Mouse (Mus musculus) MEL (cell line): ENCODE data around the gene Bcl10. TPM values are rescaled to one million over a fixed set of nuclear protein-coding genes. Genes with fewer than 3 reads are reported as not detected.

Source experiments
- DNase-seq: peaks from one replicate; pipeline ENCODE4 v3.0.0; 2011; ENCODE audit warnings: low read depth, low spot score
- H3K27ac ChIP-seq: 2 replicates; pipeline ENCODE4 v1.5.1; 2012; ENCODE audit warnings: low read depth, mild to moderate bottlenecking, control low read depth, low read length, moderate library complexity; ENCODE audit not compliant: control insufficient read depth
- H3K27me3 ChIP-seq, 2 experiments: fragments of 150-350 bp in 1 of 2; sonication (generic) in 1 of 2; 2 replicates each; pipeline ENCODE4 v1.6.1; 2012; ENCODE audit warnings: low read length in 2 of 2, mild to moderate bottlenecking in 2 of 2, improper control_type of control experiment in 1 of 2, moderate library complexity in 1 of 2; ENCODE audit not compliant: insufficient read depth in 2 of 2, control insufficient read depth in 1 of 2
- H3K36me3 ChIP-seq, 2 experiments: 2 replicates each; pipeline ENCODE4 v1.6.1; 2012 to 2014; ENCODE audit warnings: low read length in 2 of 2, improper control_type of control experiment in 1 of 2, inconsistent platforms in 1 of 2, mild to moderate bottlenecking in 1 of 2; ENCODE audit not compliant: insufficient read depth in 2 of 2, control insufficient read depth in 1 of 2
- H3K4me1 ChIP-seq, 2 experiments: fragments of 150-350 bp in 1 of 2; sonication (generic) in 1 of 2; 2 replicates each; pipeline ENCODE4 v1.6.1; 2012; ENCODE audit warnings: low read length in 2 of 2, improper control_type of control experiment in 1 of 2, mild to moderate bottlenecking in 1 of 2; ENCODE audit not compliant: insufficient read depth in 2 of 2, control insufficient read depth in 1 of 2
- H3K4me3 ChIP-seq, 2 experiments: fragments of 150-350 bp in 1 of 2; sonication (generic) in 1 of 2; 2 replicates each; pipeline ENCODE4 v1.5.1; 2012; ENCODE audit warnings: low read depth in 2 of 2, low read length in 2 of 2, mild to moderate bottlenecking in 2 of 2, moderate library complexity in 2 of 2, control low read depth in 1 of 2, improper control_type of control experiment in 1 of 2; ENCODE audit not compliant: control insufficient read depth in 1 of 2, insufficient read depth in 1 of 2
- H3K79me2 ChIP-seq: 2 replicates; pipeline ENCODE4 v1.6.1; 2012; ENCODE audit warnings: mild to moderate bottlenecking, low read length, moderate library complexity; ENCODE audit not compliant: control insufficient read depth, poor library complexity, insufficient read depth
- H3K9ac ChIP-seq: 2 replicates; pipeline ENCODE4 v1.6.1; 2012; ENCODE audit warnings: low read depth, mild to moderate bottlenecking, control low read depth, low read length, moderate library complexity; ENCODE audit not compliant: control insufficient read depth, poor library complexity, severe bottlenecking
- H3K9me3 ChIP-seq: fragments of 150-350 bp; sonication (generic); replicated peaks from 2 replicates; pipeline ENCODE4 v1.6.1; 2012; ENCODE audit warnings: mild to moderate bottlenecking, low read length, improper control_type of control experiment, moderate library complexity; ENCODE audit not compliant: insufficient read depth
- BHLHE40 ChIP-seq: IDR thresholded peaks from 2 replicates; pipeline ENCODE4 v1.6.1; 2012; ENCODE audit warnings: low read depth, mild to moderate bottlenecking, inconsistent platforms, low read length, improper control_type of control experiment, borderline replicate concordance
- E2F4 ChIP-seq: IDR thresholded peaks from 2 replicates; pipeline ENCODE4 v1.6.1; 2011; ENCODE audit warnings: low read depth, low read length, improper control_type of control experiment, borderline replicate concordance
- EP300 ChIP-seq, 2 experiments: IDR thresholded peaks; 2 replicates each; pipeline ENCODE4 v1.6.1; 2011; ENCODE audit warnings: improper control_type of control experiment in 2 of 2, low read length in 2 of 2, low read depth in 1 of 2, mild to moderate bottlenecking in 1 of 2
- ETS1 ChIP-seq: IDR thresholded peaks from 2 replicates; pipeline ENCODE4 v1.6.1; 2012; ENCODE audit warnings: low read depth, mild to moderate bottlenecking, inconsistent platforms, low read length, improper control_type of control experiment, moderate library complexity
- GATA1 ChIP-seq: IDR thresholded peaks from 2 replicates; pipeline ENCODE4 v1.6.1; 2011; ENCODE audit warnings: low read depth, low read length, improper control_type of control experiment
- HCFC1 ChIP-seq: IDR thresholded peaks from 2 replicates; pipeline ENCODE4 v1.6.1; 2012; ENCODE audit warnings: low read depth, mild to moderate bottlenecking, inconsistent platforms, low read length, improper control_type of control experiment, moderate library complexity
- JUND ChIP-seq: IDR thresholded peaks from 2 replicates; pipeline ENCODE4 v1.6.1; 2011; ENCODE audit warnings: low read depth, mild to moderate bottlenecking, improper control_type of control experiment, low read length
- KAT2A ChIP-seq: conservative IDR thresholded peaks from 2 replicates; pipeline ENCODE4 v1.6.1; 2012; ENCODE audit warnings: low read depth, low read length, improper control_type of control experiment, inconsistent platforms
- MAX ChIP-seq: IDR thresholded peaks from 2 replicates; pipeline ENCODE4 v1.6.1; 2011; ENCODE audit warnings: low read length, improper control_type of control experiment
- MAZ ChIP-seq: IDR thresholded peaks from 2 replicates; pipeline ENCODE4 v1.6.1; 2012; ENCODE audit warnings: low read depth, mild to moderate bottlenecking, inconsistent platforms, low read length, improper control_type of control experiment
- MEF2A ChIP-seq: IDR thresholded peaks from 2 replicates; pipeline ENCODE4 v1.6.1; 2014; ENCODE audit warnings: low read depth, mild to moderate bottlenecking, inconsistent platforms, low read length, improper control_type of control experiment; ENCODE audit not compliant: poor library complexity, insufficient replicate concordance, severe bottlenecking; ENCODE audit errors: extremely low read depth
- NELFE ChIP-seq: IDR thresholded peaks from 2 replicates; pipeline ENCODE4 v1.6.1; 2011; ENCODE audit warnings: low read depth, low read length, improper control_type of control experiment
- NRF1 ChIP-seq: IDR thresholded peaks from 2 replicates; pipeline ENCODE4 v1.6.1; 2014; ENCODE audit warnings: low read depth, mild to moderate bottlenecking, inconsistent platforms, low read length, improper control_type of control experiment, moderate library complexity; ENCODE audit not compliant: poor library complexity, insufficient read depth, severe bottlenecking
- POLR2A ChIP-seq, 2 experiments: IDR thresholded peaks; 2 replicates each; pipeline ENCODE4 v1.6.1; 2011 to 2012; ENCODE audit warnings: low read length in 2 of 2, mild to moderate bottlenecking in 2 of 2, control low read depth in 1 of 2, improper control_type of control experiment in 1 of 2, low read depth in 1 of 2, moderate library complexity in 1 of 2; ENCODE audit not compliant: control insufficient read depth in 1 of 2, insufficient read depth in 1 of 2, poor library complexity in 1 of 2
- POLR2AphosphoS2 ChIP-seq: IDR thresholded peaks from 2 replicates; pipeline ENCODE4 v1.6.1; 2011; ENCODE audit warnings: low read length, improper control_type of control experiment
- RAD21 ChIP-seq: IDR thresholded peaks from 2 replicates; pipeline ENCODE4 v1.6.1; 2011; ENCODE audit warnings: mild to moderate bottlenecking, low read depth, low read length, improper control_type of control experiment
- SIN3A ChIP-seq: IDR thresholded peaks from 2 replicates; pipeline ENCODE4 v1.6.1; 2012; ENCODE audit warnings: low read length, improper control_type of control experiment, inconsistent platforms
- SMC3 ChIP-seq: IDR thresholded peaks from 2 replicates; pipeline ENCODE4 v1.6.1; 2011; ENCODE audit warnings: low read depth, low read length, improper control_type of control experiment
- TAL1 ChIP-seq: IDR thresholded peaks from 2 replicates; pipeline ENCODE4 v1.6.1; 2012; ENCODE audit warnings: mild to moderate bottlenecking, inconsistent platforms, low read length, moderate library complexity, mixed read lengths
- TBP ChIP-seq: IDR thresholded peaks from 2 replicates; pipeline ENCODE4 v1.8.0; 2011; ENCODE audit warnings: low read depth, low read length, improper control_type of control experiment
- TCF12 ChIP-seq: IDR thresholded peaks from 2 replicates; pipeline ENCODE4 v1.6.1; 2014; ENCODE audit warnings: low read depth, mild to moderate bottlenecking, inconsistent platforms, low read length, improper control_type of control experiment, moderate library complexity
- UBTF ChIP-seq: IDR thresholded peaks from 2 replicates; pipeline ENCODE4 v1.6.1; 2012; ENCODE audit warnings: low read depth, mild to moderate bottlenecking, inconsistent platforms, low read length, improper control_type of control experiment, moderate library complexity, borderline replicate concordance; ENCODE audit not compliant: insufficient read depth
- ZMIZ1 ChIP-seq: IDR thresholded peaks from 2 replicates; pipeline ENCODE4 v1.6.1; 2012; ENCODE audit warnings: low read depth, mild to moderate bottlenecking, inconsistent platforms, low read length, improper control_type of control experiment, moderate library complexity
- polyA plus RNA-seq, 2 experiments: library from polyadenylated mRNA; stranded (reverse) in 1 of 2; unstranded in 1 of 2; fragments of >175 nt in 1 of 2; fragments of >200 nt in 1 of 2; gene quantifications; 2 replicates each; pipeline versions ENCODE4 v1.2.1 to v1.2.4; 2012; ENCODE audit warnings: low replicate concordance in 2 of 2, low read depth in 1 of 2; ENCODE audit not compliant: insufficient read length in 2 of 2, insufficient read depth in 1 of 2, missing spikeins in 1 of 2
- total RNA-seq: library from RNA; depleted of rRNA; stranded (reverse); fragments of 300-350 nt; gene quantifications from 2 replicates; pipeline ENCODE4 v1.2.3, GENCODE M21; 2012

Gene Bcl10
- total and polyA plus RNA-seq, 3 experiments, result 25.0 to 30.4 TPM; not detected in 1

DNA sequence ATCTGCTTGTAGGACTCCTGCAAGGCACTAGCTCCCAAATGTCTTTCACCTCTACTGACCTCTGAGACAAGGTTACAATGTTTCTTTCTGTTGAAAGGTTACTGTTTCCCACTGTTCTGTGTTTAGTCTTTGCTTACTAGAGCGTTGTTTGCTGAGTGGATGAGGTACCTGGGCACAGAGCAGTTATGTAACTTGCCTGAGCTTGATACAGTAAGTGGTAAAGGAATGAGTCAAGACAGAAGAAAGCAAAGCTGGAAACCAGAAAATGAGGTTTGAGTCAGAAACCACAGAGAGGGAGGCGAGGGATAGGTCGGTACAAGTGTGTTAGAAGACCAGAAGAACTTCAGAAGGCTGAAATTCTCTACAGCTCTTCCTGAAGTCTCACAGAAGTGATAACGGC is 5.8 kb upstream of the Bcl10 start:
- no peak overlapping the region for H3K27ac ChIP-seq
- no peak overlapping the region for H3K9ac ChIP-seq
- H3K4me1 ChIP-seq, result no peaks in the 10 kb centered on the region; a peak in 1 of 4 replicates
- H3K4me3 ChIP-seq, result no peak overlapping the region
- DNase-seq, result no peak
- no peaks in the 10 kb centered on the region; a peak in 1 of 4 replicates for H3K36me3 ChIP-seq
- no peaks in the 10 kb centered on the region for H3K9me3 ChIP-seq
- H3K27me3 ChIP-seq, result no peaks in the 10 kb centered on the region
- TF ChIP-seq JUND, result no peak
- no peaks in the 10 kb centered on the region for H3K79me2 ChIP-seq

DNA sequence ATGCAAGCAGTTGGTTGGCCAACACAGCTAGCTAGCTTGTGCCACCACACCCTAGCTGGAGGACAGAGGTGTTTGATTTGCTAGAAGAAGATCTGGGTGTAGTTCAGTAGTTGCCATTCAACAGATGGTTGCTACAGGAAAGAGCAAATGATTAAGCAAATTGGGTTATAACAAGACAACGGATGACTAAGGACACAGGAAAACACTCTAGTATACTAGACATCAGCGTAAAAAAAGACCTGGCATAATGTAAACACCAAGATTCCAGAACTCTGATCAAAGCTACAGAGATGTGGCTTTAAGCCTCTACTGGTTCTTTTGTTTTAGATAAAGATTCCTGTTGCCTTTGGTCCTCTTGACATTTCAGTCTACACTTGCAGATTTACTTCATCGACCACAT is 367 bp downstream of the Bcl10 start:
- no peak for DNase-seq
- no peaks in the 10 kb centered on the region for H3K9me3 ChIP-seq
- no peaks in the 10 kb centered on the region for H3K27me3 ChIP-seq
- H3K4me3 ChIP-seq, result peak overlapping the region in 1 of 2 experiments; percentile 68; a peak in 1 of 4 replicates
- H3K79me2 ChIP-seq, result peaks cover 26% of the 10 kb centered on the region
- H3K27ac ChIP-seq, result no peak overlapping the region
- TF ChIP-seq RAD21 (no peak), EP300 (IDR thresholded peaks at IDR 0.05; ENCODE audit: low read depth in 1 of 2, low read length in 2 of 2) (peak in 1 of 2 experiments; percentile 12; a peak in 1 of 4 replicates)
- H3K9ac ChIP-seq, result no peak overlapping the region
- peaks cover 0 to 19% of the 10 kb centered on the region in 2 experiments; a peak in 2 of 4 replicates for H3K36me3 ChIP-seq
- H3K4me1 ChIP-seq, result peaks cover 0 to 6% of the 10 kb centered on the region in 2 experiments; a peak in 2 of 4 replicates

DNA sequence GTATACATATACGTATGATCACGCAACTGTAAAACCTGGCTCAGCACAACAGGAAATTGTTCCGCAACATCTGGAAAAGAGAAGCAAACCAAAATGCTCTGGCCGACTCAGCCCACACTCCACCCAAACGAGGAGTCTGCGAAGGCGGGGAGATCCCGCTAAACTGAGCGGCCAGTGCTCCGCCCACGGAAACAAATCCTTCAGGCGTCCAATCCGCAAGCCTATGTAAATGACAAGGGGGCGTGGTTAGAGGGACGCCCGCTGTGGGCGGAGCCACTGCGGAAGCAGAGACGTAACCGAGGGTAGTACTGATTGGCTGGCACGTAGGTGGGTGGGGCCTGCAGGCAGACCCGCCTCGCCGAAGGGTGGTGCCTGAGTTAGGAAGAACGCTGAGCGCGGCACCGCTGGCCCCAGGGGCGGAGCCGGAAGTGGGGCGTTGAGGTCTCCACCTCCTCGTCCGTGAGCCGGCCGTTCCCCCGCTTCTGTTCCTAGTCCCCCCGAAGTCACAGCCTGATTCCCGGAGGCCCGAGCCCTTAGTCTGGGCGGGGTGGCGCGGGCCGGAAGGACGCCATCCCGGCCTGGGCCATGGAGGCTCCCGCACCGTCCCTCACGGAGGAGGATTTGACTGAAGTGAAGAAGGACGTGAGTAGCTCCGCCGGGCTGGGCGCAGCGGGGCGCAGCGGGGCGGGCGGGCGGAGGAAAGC is 1.4 kb downstream of the Bcl10 start:
- Histone ChIP-seq H3K9ac (peak overlapping the region; percentile 96), H3K4me3 (peak overlapping the region; percentile 91 to 98), H3K36me3 (peaks cover 0 to 19% of the 10 kb centered on the region in 2 experiments; a peak in 3 of 4 replicates), H3K27ac (peak overlapping the region; percentile 74), H3K4me1 (peaks cover 0 to 6% of the 10 kb centered on the region in 2 experiments; a peak in 2 of 4 replicates), H3K9me3 (no peaks in the 10 kb centered on the region), H3K79me2 (peaks cover 29% of the 10 kb centered on the region), H3K27me3 (no peaks in the 10 kb centered on the region)
- peak; percentile 99 for DNase-seq
- TF ChIP-seq ETS1 (peak; percentile 53; the same call in 1 of the 2 replicates), MAX (0 out of 2 replicates have a peak, but pooled peaks have one; percentile 21), EP300 (IDR thresholded peaks at IDR 0.05; ENCODE audit: low read depth in 1 of 2, low read length in 2 of 2) (0 out of 4 replicates have a peak, but pooled peaks of 1 of the 2 experiments have one; percentile 5), POLR2AphosphoS2 (peak; percentile 30; the same call in 1 of the 2 replicates), SIN3A (peak; percentile 59; the same call in 1 of the 2 replicates), POLR2A (IDR thresholded peaks at IDR 0.05; ENCODE audit: control insufficient read depth in 1 of 2, insufficient read depth in 1 of 2, low read depth in 1 of 2, low read length in 2 of 2, poor library complexity in 1 of 2) (peak; percentile 20 to 77; a peak in 3 of 4 replicates), TCF12 (peak; percentile 46; the same call in 1 of the 2 replicates), SMC3 (no peak), NELFE (peak; percentile 77), BHLHE40 (no peak), HCFC1 (peak; percentile 80), MAZ (peak; percentile 15; the same call in 1 of the 2 replicates), KAT2A (no peak), GATA1 (no peak), RAD21 (no peak), TBP (peak; percentile 80), E2F4 (no peak), TAL1 (no peak), MEF2A (no peak), ZMIZ1 (peak; percentile 93), UBTF (no peak; the same call in 1 of the 2 replicates), NRF1 (no peak)
